Mouse (Mus musculus) hindbrain, embryonic 13.5 days (tissue): ENCODE results near the gene Gpat3. TPM values are rescaled to one million over a fixed set of nuclear protein-coding genes. Genes with fewer than 3 reads are reported as not detected.

Experiments
- ATAC-seq: fragments of 200-750 bp; cut with Nextera tagmentation; 2 replicates; pipeline ENCODE4 v1.8.0; 2017; ENCODE audit warnings: moderate TSS enrichment; ENCODE audit not compliant: low FRiP score
- H3K27ac ChIP-seq: fragments of 300-500 bp; sonication (generic); 2 replicates; pipeline ENCODE4 v1.5.1; 2015; ENCODE audit warnings: inconsistent platforms, mild to moderate bottlenecking, moderate library complexity
- H3K27me3 ChIP-seq: fragments of 300-500 bp; sonication (generic); 2 replicates; pipeline ENCODE4 v1.6.1; 2015; ENCODE audit warnings: mild to moderate bottlenecking, inconsistent platforms
- H3K36me3 ChIP-seq: fragments of 300-500 bp; sonication (generic); 2 replicates; pipeline ENCODE4 v1.6.1; 2015; ENCODE audit warnings: mild to moderate bottlenecking, inconsistent platforms
- H3K4me1 ChIP-seq: fragments of 300-500 bp; sonication (generic); replicated peaks from 2 replicates; pipeline ENCODE4 v1.6.1; 2015; ENCODE audit warnings: inconsistent platforms
- H3K4me2 ChIP-seq: fragments of 300-500 bp; sonication (generic); 2 replicates; pipeline ENCODE4 v1.6.1; 2015; ENCODE audit warnings: inconsistent platforms, mild to moderate bottlenecking, moderate library complexity
- H3K4me3 ChIP-seq: fragments of 300-500 bp; sonication (generic); 2 replicates; pipeline ENCODE4 v1.5.1; 2015; ENCODE audit warnings: mild to moderate bottlenecking, inconsistent platforms
- H3K9ac ChIP-seq: fragments of 300-500 bp; sonication (generic); 2 replicates; pipeline ENCODE4 v1.6.1; 2015; ENCODE audit warnings: mild to moderate bottlenecking, inconsistent platforms
- H3K9me3 ChIP-seq: fragments of 300-500 bp; sonication (generic); 2 replicates; pipeline ENCODE4 v1.6.1; 2016; ENCODE audit warnings: inconsistent platforms
- WGBS: fragments of 180-500 bp; shearing (Covaris S2); methylation state at CpG from one replicate; pipeline ENCODE4 v1.1.7; 2015; 5-methylcytosine and 5-hydroxymethylcytosine counted together
- polyA plus RNA-seq: library from polyadenylated mRNA; unstranded; fragments of >200 nt; fragmentation: Nextera tagmentation; extraction: Ambion mirVana; gene quantifications from 2 replicates; pipeline ENCODE4 v1.2.1, GENCODE M21; 2015

Gene Gpat3
- polyA plus RNA-seq, 1 experiment from 2014 or later, result 1.5 TPM

- H3K27ac ChIP-seq, result no peak overlapping the region
- 0 out of 2 replicates have a peak, but pooled peaks cover 3% of the 10 kb centered on the region for H3K9me3 ChIP-seq
- no peaks in the 10 kb centered on the region for H3K27me3 ChIP-seq
- H3K9ac ChIP-seq, result no peak overlapping the region
- WGBS, result 87% methylated on average over 5 of the region's 5 CpGs
- H3K4me1 ChIP-seq, result no peaks in the 10 kb centered on the region
- no peak overlapping the region for H3K4me3 ChIP-seq
- ATAC-seq, result no peak
- no peaks in the 10 kb centered on the region for H3K36me3 ChIP-seq
- H3K4me2 ChIP-seq, result no peak overlapping the region
Observed at GRCm38 (mm10) chr5:100901046-100901445, 55.5 kb downstream of the Gpat3 start.

GRCm38 (mm10) chr5:100908478-100908877, 63.0 kb downstream of the Gpat3 start:
- no peaks in the 10 kb centered on the region for H3K4me1 ChIP-seq
- no peak overlapping the region for H3K4me2 ChIP-seq
- H3K36me3 ChIP-seq, result no peaks in the 10 kb centered on the region
- no peak for ATAC-seq
- H3K4me3 ChIP-seq, result no peak overlapping the region
- peaks cover 3% of the 10 kb centered on the region; the same call in 1 of the 2 replicates for H3K27me3 ChIP-seq
- WGBS, result 94% methylated on average over 7 of the region's 7 CpGs
- H3K9ac ChIP-seq, result no peak overlapping the region
- H3K27ac ChIP-seq, result no peak overlapping the region
- H3K9me3 ChIP-seq, result no peaks in the 10 kb centered on the region

DNA sequence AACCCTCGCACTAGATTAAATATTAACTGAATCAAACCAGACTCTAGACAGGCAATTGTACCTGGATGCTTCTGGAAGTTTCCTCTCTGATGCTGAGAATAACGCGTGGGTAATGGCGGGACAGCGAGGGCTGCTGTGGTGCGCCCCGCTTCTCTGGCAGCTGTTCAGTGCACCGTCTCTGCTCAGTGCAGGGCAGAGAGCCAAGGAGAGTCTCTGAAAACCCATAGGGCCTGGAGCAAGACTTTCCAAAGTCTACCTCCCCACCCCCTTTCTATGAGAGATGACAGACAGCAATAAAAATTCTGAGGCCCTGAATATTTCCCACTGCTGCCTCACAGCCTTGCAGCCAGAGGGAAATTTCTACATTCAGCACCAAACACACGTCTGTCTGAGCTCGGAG, 63.4 kb downstream of the Gpat3 start:
- Histone ChIP-seq H3K9me3 (no peaks in the 10 kb centered on the region), H3K4me2 (no peak overlapping the region), H3K36me3 (no peaks in the 10 kb centered on the region), H3K27ac (no peak overlapping the region), H3K4me1 (no peaks in the 10 kb centered on the region), H3K27me3 (peaks cover 3% of the 10 kb centered on the region; the same call in 1 of the 2 replicates), H3K9ac (no peak overlapping the region), H3K4me3 (no peak overlapping the region)
- 88% methylated on average over 10 of the region's 10 CpGs for WGBS
- ATAC-seq, result no peak

GRCm38 (mm10) chr5:100909691-100910090, 64.2 kb downstream of the Gpat3 start:
- Histone ChIP-seq H3K4me2 (no peak overlapping the region), H3K4me3 (no peak overlapping the region), H3K9me3 (no peaks in the 10 kb centered on the region), H3K36me3 (no peaks in the 10 kb centered on the region), H3K9ac (no peak overlapping the region), H3K27me3 (peaks cover 3% of the 10 kb centered on the region; the same call in 1 of the 2 replicates), H3K27ac (no peak overlapping the region), H3K4me1 (no peaks in the 10 kb centered on the region)
- WGBS, result 87% methylated on average over 11 of the region's 11 CpGs
- ATAC-seq, result no peak

- Histone ChIP-seq H3K9ac (no peak overlapping the region), H3K4me3 (no peak overlapping the region), H3K4me2 (no peak overlapping the region), H3K4me1 (no peaks in the 10 kb centered on the region), H3K9me3 (no peaks in the 10 kb centered on the region), H3K27ac (no peak overlapping the region), H3K27me3 (peaks cover 9% of the 10 kb centered on the region), H3K36me3 (no peaks in the 10 kb centered on the region)
- 78% methylated on average over 19 of the region's 19 CpGs for WGBS
- no peak for ATAC-seq
Observed at GRCm38 (mm10) chr5:100911502-100912097, 66.1 kb downstream of the Gpat3 start.

DNA sequence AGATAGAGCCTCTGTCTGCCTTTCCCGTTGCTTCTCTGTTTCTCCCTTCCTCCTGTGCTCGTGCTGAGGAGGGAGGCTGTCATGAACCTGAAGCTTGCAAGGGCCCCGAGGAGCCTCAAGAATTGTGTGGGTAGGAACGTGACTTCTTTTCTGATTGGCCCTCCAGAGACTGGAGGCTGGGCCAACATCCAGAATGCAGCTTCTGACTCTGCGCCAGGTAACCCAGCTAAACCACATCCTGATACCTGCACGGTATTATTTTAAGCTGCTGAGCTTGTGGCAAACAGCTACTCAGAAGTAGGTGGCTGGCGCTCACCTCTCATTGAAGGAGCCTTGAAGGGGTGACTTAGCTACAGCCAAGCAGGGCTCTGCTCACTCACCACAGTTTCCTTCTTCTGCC, 66.9 kb downstream of the Gpat3 start:
- Histone ChIP-seq H3K27me3 (peaks cover 13% of the 10 kb centered on the region), H3K27ac (no peak overlapping the region), H3K36me3 (no peaks in the 10 kb centered on the region), H3K4me2 (no peak overlapping the region), H3K4me1 (no peaks in the 10 kb centered on the region), H3K9me3 (no peaks in the 10 kb centered on the region), H3K9ac (no peak overlapping the region), H3K4me3 (no peak overlapping the region)
- ATAC-seq, result no peak
- WGBS, result 87% methylated on average over 7 of the region's 7 CpGs

GRCm38 (mm10) chr5:100913274-100913673, 67.8 kb downstream of the Gpat3 start:
- WGBS, result 73% methylated on average over 9 of the region's 9 CpGs
- H3K4me3 ChIP-seq, result no peak overlapping the region
- H3K36me3 ChIP-seq, result no peaks in the 10 kb centered on the region
- H3K4me1 ChIP-seq, result no peaks in the 10 kb centered on the region
- H3K4me2 ChIP-seq, result no peak overlapping the region
- no peak overlapping the region for H3K27ac ChIP-seq
- no peaks in the 10 kb centered on the region for H3K9me3 ChIP-seq
- peaks cover 23% of the 10 kb centered on the region for H3K27me3 ChIP-seq
- no peak for ATAC-seq
- no peak overlapping the region for H3K9ac ChIP-seq

DNA sequence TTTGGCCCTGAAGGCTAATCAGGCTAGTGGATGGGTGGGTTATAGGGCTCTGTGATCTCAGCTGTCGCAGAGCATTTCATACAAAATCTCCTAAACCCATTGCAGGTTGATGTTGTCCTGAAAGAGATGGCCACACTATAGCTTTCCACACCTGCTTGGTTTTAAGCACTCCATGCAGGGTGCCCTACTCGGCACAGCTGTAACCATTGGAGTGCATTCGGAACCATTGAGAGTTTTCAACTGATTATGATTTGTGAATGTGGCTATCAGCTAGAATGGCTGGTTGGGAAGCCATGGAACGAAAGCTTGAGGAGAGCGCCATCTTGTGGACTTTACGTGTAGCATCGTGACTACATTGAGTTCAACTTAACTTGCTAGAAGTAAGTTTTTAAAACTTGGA, 69.5 kb downstream of the Gpat3 start:
- Histone ChIP-seq H3K4me3 (no peak overlapping the region), H3K4me2 (no peak overlapping the region), H3K27me3 (peaks cover 37% of the 10 kb centered on the region), H3K27ac (no peak overlapping the region), H3K36me3 (no peaks in the 10 kb centered on the region), H3K9ac (no peak overlapping the region), H3K9me3 (no peaks in the 10 kb centered on the region), H3K4me1 (no peaks in the 10 kb centered on the region)
- no peak for ATAC-seq
- 17% methylated on average over 7 of the region's 7 CpGs for WGBS

- H3K27ac ChIP-seq, result no peak overlapping the region
- peaks cover 41% of the 10 kb centered on the region for H3K27me3 ChIP-seq
- WGBS, result 56% methylated on average over 5 of the region's 5 CpGs
- no peaks in the 10 kb centered on the region for H3K36me3 ChIP-seq
- H3K4me3 ChIP-seq, result no peak overlapping the region
- no peak overlapping the region for H3K9ac ChIP-seq
- no peaks in the 10 kb centered on the region for H3K9me3 ChIP-seq
- no peaks in the 10 kb centered on the region for H3K4me1 ChIP-seq
- no peak for ATAC-seq
- H3K4me2 ChIP-seq, result no peak overlapping the region
Observed at GRCm38 (mm10) chr5:100915411-100915810, 69.9 kb downstream of the Gpat3 start.

- Histone ChIP-seq H3K9ac (no peak overlapping the region), H3K27me3 (peaks cover 47% of the 10 kb centered on the region), H3K4me3 (no peak overlapping the region), H3K27ac (no peak overlapping the region), H3K4me2 (no peak overlapping the region), H3K36me3 (no peaks in the 10 kb centered on the region), H3K4me1 (peaks cover 3% of the 10 kb centered on the region; the same call in 1 of the 2 replicates), H3K9me3 (no peaks in the 10 kb centered on the region)
- 80% methylated on average over 8 of the region's 8 CpGs for WGBS
- no peak for ATAC-seq
Observed at GRCm38 (mm10) chr5:100916416-100916815, 70.9 kb downstream of the Gpat3 start.

DNA sequence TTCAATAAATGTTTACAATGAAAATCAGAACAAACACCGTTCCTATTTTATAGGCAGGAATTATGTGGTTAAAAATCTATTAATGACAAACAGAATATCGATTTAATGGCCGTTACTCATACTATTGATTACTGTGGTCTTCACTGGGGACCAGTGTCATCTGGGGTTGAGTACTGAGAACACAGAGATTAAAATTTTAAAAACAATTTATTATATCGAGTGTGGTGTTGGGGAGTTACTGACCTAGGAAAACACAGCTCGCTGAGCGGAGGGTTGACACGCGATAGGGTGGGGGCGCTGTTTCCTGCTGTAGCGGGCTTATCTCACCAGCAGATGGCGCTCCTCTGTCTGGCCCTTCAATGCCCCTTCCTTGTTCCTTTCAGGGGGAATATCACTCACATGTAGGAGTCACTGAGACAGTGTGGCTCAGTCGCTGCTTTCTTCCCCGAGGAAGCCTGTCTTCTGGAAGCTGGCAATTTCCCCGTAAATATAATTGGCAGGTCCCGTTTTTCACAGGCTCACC, 71.8 kb downstream of the Gpat3 start:
- Histone ChIP-seq H3K4me2 (no peak overlapping the region), H3K9me3 (no peaks in the 10 kb centered on the region), H3K27me3 (peaks cover 47% of the 10 kb centered on the region), H3K4me3 (no peak overlapping the region), H3K4me1 (peaks cover 8% of the 10 kb centered on the region; the same call in 1 of the 2 replicates), H3K9ac (no peak overlapping the region), H3K27ac (no peak overlapping the region), H3K36me3 (no peaks in the 10 kb centered on the region)
- no peak for ATAC-seq
- WGBS, result 23% methylated on average over 15 of the region's 15 CpGs

- Histone ChIP-seq H3K4me1 (peaks cover 8% of the 10 kb centered on the region; the same call in 1 of the 2 replicates), H3K4me3 (no peak overlapping the region), H3K27ac (no peak overlapping the region), H3K9me3 (no peaks in the 10 kb centered on the region), H3K4me2 (no peak overlapping the region), H3K36me3 (no peaks in the 10 kb centered on the region), H3K9ac (no peak overlapping the region), H3K27me3 (peaks cover 44% of the 10 kb centered on the region)
- ATAC-seq, result no peak
- 24% methylated on average over 9 of the region's 9 CpGs for WGBS
Observed at GRCm38 (mm10) chr5:100919069-100919468, 73.6 kb downstream of the Gpat3 start.

- no peak for ATAC-seq
- Histone ChIP-seq H3K4me2 (no peak overlapping the region), H3K27ac (no peak overlapping the region), H3K9ac (no peak overlapping the region), H3K4me1 (no peaks in the 10 kb centered on the region), H3K4me3 (no peak overlapping the region), H3K27me3 (peaks cover 20% of the 10 kb centered on the region; the same call in 1 of the 2 replicates), H3K9me3 (no peaks in the 10 kb centered on the region), H3K36me3 (no peaks in the 10 kb centered on the region)
- 81% methylated on average over 2 of the region's 2 CpGs for WGBS
Observed at GRCm38 (mm10) chr5:100929698-100930097, 84.2 kb downstream of the Gpat3 start.
